Mouse (Mus musculus) Muller cell, postnatal 12 days (primary cell): ENCODE results near the gene Izumo1.
"Not testable (repeated sequence)": the region's sequence is repeated elsewhere in the genome, so short reads cannot be mapped to it uniquely, and the experiment has no call there.

ENCODE experiments used
- DNase-seq: peaks from one replicate; pipeline ENCODE4 v3.0.0-alpha.2; 2015; ENCODE audit errors: inconsistent ontology term

Izumo1 gene

GRCm38 (mm10) chr7:45642503-45643255 is 21.1 kb downstream of the Izumo1 start:
- DNase-seq, result peak; percentile 11

- DNase-seq, result peak; percentile 99
Measured at GRCm38 (mm10) chr7:45643441-45644178, 22.0 kb downstream of the Izumo1 start.

GRCm38 (mm10) chr7:45644183-45644582 is 22.6 kb downstream of the Izumo1 start:
- peak; percentile 61 for DNase-seq

GRCm38 (mm10) chr7:45644872-45645590 is 23.4 kb downstream of the Izumo1 start:
- DNase-seq, result no peak

- no peak for DNase-seq
Measured at GRCm38 (mm10) chr7:45645591-45645971, 24.0 kb downstream of the Izumo1 start.

GRCm38 (mm10) chr7:45646671-45647070 is 25.1 kb downstream of the Izumo1 start:
- DNase-seq, result no peak

GRCm38 (mm10) chr7:45649351-45649750 is 27.7 kb downstream of the Izumo1 start:
- no peak for DNase-seq

GRCm38 (mm10) chr7:45650484-45650883 is 28.9 kb downstream of the Izumo1 start:
- DNase-seq, result not testable (repeated sequence)

GRCm38 (mm10) chr7:45654424-45655047 is 32.9 kb downstream of the Izumo1 start:
- peak; percentile 13 for DNase-seq

GRCm38 (mm10) chr7:45660746-45661478 is 39.3 kb downstream of the Izumo1 start:
- no peak for DNase-seq

GRCm38 (mm10) chr7:45661702-45662101 is 40.1 kb downstream of the Izumo1 start:
- DNase-seq, result not testable (repeated sequence)

GRCm38 (mm10) chr7:45665303-45666138 is 43.9 kb downstream of the Izumo1 start:
- no peak for DNase-seq

- DNase-seq, result no peak
Measured at GRCm38 (mm10) chr7:45666161-45666560, 44.5 kb downstream of the Izumo1 start, which contains the start of gene Fut2. TSS of gene Fut2 (minus strand) at chr7:45666394.

- no peak for DNase-seq
Measured at GRCm38 (mm10) chr7:45667761-45668160, 46.1 kb downstream of the Izumo1 start.

GRCm38 (mm10) chr7:45668921-45669320 is 47.3 kb downstream of the Izumo1 start:
- no peak for DNase-seq

GRCm38 (mm10) chr7:45677627-45678295 is 56.1 kb downstream of the Izumo1 start:
- no peak for DNase-seq
